Mouse (Mus musculus): ENCODE measurements around the gene Mpped1.

Mpped1 gene

DNA sequence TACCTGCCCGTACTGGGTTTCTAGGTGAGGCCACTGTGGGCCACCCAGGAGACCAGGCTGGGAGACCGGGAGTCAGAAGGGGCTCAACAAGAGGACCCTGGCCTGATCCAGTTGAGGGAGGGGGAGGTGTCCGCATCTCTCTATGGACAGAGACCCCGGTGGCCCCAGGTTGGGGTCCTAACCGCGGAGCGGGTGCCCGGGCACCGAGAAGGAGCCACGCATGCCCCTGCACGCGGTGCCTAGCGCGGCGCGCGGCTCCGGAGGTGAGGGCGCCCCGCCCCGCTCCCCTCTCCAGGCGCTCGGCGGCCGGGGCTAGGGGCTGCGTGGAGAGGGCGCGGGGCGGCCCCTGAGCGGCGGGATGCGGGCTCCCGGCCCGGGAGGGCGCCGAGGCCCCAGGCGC lies at the start of gene Mpped1:
Gene Mpped1, plus strand, starts transcription at position 81 of the 400 bp plus-strand sequence.
- no peak for DNase-seq

DNA sequence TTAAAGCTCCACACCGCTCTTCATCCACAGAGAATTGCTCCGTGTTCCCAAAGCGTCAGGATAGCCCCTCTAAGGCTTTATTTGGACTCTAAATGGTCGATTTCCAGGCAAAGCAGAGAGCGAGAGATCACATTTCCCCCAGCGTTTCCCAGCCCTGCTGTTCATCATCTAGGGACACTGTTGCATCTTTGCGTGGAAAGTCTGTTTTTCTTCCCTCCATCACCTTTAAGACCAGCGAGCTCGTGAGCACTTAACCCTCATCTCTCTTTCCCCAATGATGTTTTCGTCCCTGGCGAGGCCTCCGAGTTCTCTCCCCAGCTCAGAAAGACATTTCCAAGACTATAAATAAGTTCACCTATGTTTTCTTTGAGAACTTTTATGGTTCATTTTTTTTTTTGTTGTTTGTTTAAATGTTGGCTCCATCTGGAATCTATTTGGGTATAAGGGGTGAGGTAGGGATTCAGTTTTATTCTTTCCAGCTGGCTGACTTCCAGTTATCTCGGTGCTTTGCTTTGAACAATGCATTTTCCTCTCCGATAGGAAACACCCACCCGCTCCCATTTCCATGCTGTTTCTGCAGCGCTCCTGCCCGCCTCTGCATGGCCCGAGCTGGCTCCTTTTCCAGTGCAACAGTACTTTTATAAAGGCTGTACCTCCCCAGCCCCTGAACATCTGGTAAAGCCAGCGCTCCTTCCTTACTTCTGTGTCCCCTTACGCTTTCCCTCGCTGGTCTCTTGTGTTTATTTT lies 38.4 kb upstream of the Mpped1 start:
- DNase-seq: no peak

DNA sequence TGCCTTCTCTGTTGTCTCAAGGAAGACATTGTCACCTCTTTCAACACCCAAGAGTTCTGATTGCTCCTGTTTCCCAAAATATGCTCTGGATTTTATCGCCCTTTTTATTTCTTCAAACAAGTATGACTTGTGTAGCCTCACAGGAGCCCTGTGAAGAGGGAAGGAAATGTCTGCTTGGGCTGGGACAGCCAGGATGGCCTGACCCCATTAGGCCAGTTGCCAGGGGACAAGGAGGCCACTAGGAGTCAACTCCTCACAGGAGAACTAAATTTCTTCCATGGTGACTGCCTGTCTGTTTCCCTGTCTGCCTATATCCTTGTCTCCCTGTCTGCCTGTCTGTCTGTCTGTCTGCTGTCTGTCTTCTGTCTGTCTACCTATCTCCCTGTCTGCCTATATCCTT lies 37.2 kb upstream of the Mpped1 start:
- DNase-seq: no peak

DNA sequence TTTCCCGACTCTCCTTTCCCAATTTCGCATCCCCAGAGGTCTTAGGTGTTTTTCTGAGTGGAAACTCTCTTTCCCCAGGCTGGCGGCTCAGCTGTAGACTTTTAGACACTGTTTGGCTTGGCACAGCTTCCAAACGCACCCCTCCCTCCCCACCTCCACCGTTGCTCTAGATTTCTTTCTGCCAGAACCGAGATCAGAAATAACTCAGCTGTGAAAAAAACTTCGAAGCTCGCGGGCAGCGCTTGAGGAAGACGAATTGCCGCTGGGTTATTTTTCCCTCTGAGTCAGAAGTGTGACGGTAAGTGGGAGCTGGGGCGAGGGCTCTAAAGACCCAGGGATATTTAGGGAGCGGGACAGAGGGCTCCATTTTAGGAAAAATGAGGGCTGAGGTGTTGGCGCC lies 33.0 kb upstream of the Mpped1 start:
- DNase-seq: no peak

DNA sequence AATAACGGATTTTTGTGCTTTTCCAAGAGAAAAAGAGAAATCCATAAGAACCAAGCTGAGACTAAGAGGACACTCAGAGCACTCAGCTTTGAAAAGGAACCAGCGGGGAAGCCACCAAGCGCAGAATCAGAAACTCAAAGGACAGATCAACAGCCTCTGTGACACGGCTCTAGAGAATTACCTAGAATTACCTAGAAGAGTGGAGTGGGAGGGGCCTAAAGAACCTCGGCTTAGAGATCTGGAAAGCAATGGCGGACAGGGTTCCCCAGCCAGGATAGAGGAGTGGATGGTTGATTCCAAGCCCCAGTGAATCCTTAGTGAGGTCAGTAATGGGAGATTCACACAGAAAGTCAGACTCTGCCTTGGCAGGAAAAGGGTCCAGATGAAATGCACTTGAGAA lies 30.3 kb upstream of the Mpped1 start:
- no peak for DNase-seq

DNA sequence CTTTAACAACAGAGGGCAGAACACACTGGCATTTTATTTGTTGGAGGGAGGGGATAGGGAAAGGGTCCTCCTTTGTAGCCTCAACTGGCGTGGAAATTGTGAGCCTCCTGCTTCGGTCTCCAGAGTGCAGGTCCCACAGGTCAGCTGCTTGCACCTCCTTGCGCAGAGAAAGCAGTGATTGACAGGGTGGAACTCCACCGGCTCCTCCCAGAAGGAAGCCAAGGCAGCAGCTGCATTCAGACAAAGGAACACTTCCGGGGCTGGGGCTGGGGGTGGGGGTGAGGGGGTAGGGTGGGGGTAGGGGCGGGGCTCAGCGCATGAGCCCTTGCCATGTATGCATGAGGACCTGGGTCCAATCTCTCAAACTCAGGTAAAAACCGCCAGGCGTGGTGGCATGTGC lies 29.8 kb upstream of the Mpped1 start:
- DNase-seq: no peak

DNA sequence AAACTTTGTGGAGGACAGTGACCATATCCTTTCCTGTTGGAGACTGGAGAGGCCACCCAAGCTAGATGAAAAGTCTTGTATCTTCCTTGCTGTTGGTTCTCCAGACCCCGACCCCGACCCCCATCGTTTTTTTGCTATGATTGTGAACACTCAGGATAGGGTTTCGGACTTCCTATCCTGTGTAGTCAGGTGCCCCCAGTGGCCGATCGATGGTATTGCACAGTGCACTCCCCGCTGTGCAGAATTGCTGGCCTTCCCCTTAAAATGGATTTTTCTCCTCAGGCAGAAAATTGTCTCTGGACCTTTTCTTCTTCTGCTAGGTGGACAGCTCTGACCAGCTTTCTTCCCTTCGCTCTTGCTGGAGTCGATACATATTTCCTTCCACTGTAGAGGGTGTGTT lies 22.5 kb upstream of the Mpped1 start:
- peak; percentile 12 to 16 for DNase-seq

DNA sequence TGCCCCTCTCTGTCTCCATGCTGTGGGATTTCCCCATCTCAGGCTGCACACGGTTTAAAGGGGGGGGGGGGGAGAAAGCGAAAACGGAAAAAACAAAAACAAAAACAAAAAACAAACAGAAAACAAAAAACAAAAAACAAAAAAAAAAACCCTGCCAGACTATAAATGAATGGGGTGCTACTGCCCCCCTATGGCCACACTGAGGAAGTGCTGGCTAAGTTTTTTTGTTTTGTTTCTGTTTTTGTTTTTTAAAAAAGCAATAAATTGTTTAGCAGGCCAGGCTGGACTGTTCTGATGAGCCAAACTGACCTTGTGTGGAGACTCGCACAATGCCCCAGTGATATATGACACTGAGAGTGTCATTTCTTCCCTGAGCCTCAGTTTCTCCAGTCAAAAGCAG lies 20.3 kb upstream of the Mpped1 start:
- no peak for DNase-seq

DNA sequence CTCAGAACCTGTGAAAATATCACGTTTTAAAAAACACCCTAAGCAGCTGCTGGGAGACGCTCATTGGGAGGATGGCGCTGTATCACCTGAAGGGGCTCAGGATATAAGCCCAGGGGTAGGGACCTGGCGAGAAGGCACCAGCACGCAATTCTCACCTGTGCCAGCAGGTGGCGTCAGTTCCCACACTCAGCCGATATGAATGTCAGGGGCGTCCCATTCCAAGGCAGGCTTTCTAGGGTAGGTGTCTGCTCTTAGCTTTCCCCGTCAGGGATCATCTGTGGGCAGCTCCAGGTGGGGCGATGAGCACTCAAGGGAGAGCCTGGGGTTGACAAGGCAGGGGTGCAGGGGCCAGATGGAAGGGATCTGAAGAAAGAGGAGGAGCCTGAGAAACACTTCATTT lies 18.6 kb upstream of the Mpped1 start:
- peak; percentile 37 to 38 for DNase-seq

DNA sequence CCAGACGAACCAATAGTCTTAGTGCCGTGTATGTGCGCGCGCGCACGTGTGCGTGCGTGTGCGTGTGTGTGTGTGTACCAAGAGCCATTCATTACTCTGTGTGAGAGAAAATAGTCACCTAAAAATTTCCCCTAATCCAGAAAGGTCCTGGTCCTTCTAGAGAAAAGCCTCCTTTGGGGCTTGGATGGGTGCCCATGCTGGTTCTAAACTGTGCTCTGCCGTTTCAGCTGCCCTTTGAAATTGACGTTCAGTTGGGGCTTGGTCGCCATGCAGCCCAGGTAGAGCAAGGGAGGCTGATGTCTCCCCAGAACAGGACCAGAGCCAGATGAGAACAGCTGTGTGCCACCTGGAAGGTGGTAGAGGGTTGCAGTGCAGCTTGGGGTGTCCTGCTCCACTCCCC lies 17.8 kb upstream of the Mpped1 start:
- no peak for DNase-seq

DNA sequence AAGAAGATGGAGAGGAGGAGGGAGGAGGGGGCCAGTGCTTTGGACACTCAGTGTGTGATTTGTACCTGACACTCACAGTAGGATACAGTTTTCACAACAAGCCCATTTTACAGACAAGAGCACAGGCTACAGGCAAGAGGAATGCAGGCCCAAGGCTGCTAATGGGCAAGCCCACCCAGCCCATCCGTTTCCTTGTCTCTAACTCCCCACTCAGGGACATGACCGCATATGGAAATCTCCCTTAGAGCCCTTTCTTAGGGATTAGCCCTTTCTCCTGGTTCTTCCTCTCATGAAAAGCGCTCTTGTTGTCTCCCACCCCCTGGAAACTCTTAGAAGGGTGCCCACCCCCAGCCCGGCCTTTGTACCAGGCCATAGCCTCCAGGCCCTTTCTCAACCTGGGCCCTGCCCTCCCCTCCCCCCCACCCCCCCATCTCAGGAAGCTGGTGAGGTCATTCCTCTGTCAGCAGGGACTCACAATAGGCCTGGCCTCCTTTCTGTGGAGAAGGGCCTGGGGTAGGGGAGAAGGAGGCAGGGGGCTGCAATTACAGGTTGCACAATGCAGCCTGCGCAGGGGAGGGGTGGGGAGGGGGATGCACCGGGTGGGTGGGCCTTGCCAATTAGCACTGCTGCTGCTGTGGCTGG lies 13.8 kb upstream of the Mpped1 start:
- DNase-seq: no peak

DNA sequence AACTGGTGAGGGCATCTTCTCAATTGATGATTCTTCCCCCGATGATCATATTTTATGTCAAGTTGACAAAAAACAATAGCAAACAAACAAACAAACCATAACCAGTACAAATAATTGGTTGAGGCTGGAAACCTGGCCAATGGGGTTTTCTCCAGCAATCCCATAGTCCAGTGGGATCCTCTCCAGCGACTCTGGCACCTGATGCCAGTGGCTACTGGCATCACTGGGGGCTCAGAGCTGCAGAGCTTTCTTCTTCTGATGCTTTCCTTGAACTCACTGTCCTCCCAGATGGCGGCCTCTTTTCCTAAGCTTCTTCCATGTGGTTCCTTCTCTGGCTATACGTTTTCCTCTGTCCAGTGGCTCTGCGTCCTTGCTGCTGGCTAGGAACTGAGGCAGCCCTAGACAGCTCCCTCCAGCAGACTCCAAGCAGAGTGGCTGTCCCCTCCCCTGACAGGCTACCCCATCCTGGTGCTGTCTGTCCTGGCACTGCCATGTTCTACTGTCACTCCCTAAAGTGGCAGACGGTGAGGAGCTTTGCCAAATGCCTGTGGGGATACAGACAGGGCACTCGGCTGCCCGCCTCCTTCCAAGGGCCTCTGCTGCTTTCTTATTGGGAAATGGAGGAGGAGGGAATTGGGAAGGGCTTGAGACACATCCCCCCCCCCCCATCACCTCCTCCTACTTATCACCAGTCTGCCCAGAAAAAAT lies 7.8 kb upstream of the Mpped1 start:
- no peak for DNase-seq

DNA sequence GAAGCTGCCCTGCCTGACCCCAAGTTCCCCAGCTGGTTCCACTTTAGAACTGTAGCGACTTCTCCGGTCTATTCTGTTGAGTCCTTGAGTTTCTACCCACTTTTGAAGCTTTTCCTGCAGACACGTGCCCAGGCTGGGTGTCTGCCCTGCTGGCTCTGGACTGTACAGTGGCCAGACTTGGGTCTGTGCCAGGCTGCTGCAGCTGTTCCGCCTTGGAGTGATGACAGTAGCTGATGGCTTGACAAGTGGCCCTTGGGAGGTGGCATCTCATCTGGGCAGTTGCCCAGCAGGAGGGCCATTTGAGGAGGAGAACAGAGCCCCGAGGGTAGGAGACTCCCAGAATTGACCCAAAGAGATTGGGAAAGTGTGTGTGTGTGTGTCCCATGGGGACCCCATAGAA lies 6.8 kb upstream of the Mpped1 start:
- no peak for DNase-seq

DNA sequence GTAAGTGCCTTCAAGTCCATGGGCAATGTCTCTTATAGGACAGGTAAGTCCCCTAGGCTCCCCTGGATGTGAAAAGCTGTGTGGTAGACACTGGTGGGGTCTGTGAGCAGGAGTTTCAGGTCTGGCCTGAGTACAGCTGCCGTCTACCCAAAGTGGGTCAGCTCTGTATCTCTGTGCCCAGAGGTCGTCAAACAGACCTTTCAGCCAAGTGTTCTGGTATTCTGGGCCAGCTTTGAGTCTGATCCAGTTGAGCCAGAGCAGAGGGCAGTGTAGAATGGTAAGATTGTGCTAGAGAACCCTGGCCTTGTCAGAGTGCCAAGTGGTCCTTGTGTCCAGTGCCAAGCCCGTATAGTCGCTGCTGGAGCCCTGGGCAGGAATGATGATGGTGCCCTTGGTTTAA lies 6.3 kb upstream of the Mpped1 start:
- DNase-seq: no peak

DNA sequence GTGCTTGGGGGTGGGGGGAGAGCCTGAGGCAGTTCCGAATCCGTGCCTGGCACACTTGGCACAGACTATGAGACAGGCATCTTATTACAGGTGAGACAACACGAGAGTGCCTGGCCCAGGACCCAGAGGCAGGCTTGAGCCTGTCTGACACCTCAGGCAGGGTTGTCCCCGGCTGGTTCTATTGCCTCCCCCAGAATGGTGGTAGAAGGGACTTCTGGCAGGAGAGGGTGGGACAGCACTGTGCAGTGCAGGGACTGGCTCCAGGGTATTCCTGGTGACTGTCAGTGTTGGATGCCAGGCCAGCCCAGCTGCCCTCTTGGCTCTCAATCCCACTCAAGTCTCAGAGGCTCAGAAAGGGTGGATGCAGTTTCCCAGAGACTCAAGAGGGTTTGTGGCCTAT lies 4.3 kb upstream of the Mpped1 start:
- DNase-seq: no peak

DNA sequence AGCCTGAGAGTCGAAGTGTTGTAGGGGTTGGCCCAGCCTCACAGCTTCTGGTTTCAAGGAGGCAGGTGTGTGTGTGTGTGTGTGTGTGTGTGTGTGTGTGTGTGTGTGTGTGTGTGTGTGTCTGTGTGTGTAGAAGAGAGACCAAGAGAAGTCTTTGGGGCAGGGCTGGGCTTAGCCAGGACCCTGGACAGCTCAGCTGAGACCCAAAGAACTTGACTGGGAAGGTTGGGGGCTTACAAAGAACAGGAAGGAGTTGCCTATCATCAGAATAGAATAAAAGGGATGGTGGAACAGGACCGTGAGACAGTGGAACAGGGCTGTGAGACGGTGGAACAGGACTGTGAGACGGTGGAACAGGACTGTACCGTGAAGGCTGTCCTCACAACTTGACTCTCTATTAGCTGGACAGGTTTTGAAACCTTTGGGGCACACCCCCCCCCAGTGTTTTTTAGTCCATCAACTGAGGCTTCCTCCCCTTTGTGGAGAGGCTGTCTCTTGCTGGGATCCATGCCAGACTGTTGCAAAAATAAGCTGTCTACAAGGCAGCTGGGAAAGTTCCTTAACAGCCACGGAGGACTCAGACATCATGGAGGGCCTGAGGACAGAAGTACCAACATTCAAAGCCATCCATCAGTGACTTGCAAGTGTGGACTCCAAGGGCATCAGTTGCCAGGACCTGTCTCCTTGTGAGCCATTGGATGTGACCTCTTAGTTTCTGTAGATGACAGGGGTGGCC lies 2.8 kb upstream of the Mpped1 start:
- DNase-seq: no peak

DNA sequence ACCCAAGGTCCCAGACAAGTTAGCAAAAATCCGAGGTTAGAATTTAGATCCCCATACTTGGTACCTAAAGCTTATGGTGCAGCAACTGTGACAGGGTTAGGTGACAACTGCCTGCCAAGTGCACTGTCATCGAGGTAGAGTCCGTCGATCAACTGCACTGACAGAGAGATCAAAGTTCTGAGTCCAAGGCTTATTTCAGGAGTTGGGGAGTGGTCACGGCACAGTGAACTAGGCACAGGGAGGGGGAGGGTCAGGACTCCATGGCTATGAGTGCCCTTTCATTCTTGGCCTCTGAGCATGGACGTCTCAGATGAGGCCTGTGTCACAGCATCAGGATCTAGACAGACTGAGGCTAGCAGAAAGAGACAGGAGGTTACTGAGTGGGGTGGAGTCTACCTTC lies 1.8 kb upstream of the Mpped1 start:
- no peak for DNase-seq

DNA sequence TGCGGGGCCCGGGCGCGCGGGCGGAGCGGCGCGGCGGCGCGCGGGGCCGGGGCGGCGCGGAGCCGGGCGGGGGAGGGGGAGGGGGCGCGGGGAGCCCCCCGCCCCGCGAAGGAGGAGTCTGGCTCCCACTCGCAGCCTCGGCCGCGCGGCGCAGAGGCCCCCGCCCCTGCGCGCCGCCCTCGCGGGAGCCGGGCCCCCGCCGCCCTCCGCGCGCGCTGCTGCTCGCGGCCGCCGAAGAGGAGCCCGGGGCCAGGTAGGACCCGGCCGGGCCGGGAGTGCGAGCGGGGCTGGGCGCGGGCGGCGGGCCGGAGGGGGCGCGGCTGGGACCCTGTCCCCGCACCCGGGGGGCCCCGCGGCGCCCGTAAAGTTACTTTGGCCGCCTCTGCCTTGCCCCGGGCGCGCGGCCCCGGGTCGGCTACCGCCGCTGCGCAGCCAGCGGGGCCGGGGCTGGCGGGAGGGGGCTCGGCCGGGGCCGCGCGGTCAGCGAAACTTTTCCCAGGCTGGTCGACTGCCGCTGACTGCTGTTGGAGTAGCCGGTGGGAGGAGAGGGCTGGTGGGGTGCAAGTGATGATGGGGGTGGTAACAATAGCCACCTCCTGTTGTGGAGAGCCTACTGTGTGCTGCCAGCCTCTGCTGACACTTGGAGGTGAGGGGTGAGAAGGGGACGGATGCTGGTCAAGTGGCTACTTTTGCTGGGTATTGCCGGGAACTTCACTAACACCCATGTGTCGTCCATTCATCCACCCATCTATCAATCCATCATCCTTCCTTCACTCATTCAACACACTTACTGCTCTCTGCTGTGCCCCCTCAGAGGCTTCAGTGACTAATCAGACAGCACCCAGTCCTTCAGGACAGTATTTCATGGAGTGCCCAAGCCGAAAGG lies 831 bp downstream of the Mpped1 start:
- no peak for DNase-seq

DNA sequence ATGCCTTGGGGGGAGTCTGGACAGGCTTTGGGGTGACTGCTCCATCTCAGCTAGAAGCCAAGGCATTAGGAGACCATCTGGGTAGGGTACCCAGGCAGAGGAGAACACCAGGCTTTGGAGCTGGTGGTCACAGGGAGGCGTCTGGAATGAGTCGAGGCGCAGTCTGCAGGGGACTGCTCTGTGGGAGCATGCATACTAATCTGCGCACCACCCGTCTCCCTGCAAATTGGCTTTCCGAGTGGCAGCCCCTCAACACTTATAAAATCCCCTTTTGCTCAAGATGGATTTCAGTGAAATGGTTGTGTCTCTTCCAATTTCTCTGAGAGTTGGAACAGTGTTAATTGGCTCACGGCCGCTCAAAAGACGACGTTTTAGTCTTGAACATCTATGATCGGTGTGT lies 2.0 kb downstream of the Mpped1 start:
- DNase-seq: no peak

DNA sequence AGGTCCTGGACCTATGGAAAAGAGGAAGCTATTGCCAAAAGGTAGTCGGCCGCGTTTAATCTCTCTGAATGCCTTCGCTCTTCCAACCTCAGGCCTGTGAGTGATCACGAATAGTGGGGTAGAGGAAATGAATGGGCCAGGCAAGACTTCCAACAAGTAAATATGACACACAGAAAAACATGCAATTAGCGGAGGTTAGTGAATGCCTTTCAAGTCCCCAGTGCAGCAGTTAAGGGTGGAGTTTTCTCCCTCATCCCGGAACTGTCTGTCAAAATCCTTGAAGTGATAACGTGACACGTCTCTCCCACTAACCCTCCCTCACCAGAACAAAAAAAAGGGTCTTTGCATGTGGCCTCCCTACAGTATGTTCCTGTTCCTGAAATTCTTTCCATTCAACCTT lies 3.0 kb downstream of the Mpped1 start:
- no peak for DNase-seq

DNA sequence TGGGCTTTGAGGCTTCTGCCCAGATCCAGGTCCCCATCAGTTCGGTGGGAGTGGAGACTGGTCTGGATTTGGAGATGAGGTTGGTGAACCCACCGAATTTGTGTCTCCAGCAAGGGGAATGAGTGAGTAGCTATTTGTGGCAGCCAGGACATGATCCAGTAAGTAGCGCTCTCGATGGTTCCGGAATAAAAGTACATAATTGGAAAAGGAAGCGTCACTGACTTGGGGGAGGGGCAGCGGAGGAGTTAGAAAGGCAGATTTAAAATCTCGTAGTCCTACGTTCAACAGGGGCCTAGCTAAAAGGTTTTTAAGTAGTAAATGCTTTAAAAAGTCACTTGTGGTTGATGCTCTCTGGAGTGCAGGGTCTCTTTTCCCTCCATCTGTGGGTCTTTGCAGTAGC lies 5.5 kb downstream of the Mpped1 start:
- no peak for DNase-seq

DNA sequence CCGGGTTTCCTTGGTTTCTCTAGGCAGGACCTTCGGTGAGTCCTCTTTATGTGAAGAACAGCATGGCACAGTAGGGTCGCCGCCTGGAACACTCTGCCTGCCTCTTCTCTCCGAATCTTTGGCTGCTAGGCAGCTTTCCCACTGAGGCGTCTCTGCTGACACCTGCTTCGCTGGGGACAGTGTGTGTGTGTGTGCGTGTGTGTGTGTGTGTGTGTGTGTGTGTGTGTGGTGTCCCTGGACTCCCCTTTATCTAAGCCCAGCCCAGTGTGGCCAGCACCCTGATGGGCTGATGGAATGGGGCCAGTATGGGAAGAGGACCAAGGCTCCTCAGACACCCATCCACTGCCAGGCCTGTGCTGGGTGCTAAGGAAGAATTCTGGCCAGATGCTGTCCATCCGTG lies 9.8 kb downstream of the Mpped1 start:
- DNase-seq: no peak

DNA sequence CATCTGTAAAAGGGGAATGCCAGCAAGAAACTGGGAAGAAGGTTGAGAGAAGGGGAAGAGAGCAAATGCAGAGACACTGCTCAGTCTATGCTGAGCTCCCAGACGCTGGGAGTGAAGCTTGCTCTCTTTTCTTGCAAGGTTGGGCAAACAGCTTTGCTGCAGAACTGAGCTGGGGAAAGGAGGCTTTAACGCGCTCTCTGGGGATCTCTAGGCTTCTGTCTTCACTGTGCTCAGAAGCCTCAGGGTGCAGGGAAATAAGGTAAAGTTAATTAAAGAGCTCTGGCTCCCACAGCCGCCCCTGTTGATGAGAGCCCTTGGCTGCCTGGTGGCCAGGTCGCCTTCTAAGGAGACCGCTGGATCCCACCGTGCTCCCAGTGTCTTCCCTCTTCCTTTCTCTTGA lies 17.7 kb downstream of the Mpped1 start:
- no peak for DNase-seq
